ENCODE assay signal across 10 mouse cellular contexts in genomic region chr4:130906296-130906695, GRCm38 (mm10). TPM values are rescaled to one million over a fixed set of nuclear protein-coding genes. Genes with fewer than 3 reads are reported as not detected.
A peak's percentile ranks its signal among the peaks of the same experiment; 100 is the strongest.
DNase-seq lines count a peak whose midpoint lies in the region; ATAC-seq lines count a peak whose summit lies in the region.
"Had no signal": no experiment of that assay in that cellular context is flagged by ENCODE, and none has a peak within 500 bp of the region (broad histone marks: within the 10 kb centered on the region; RNA-seq: fewer than 3 reads in every experiment).

No protein-coding gene starts in this region.

- peak; percentile 15 for DNase-seq in right cerebral cortex, postnatal 25 days
- DNase-seq in right cerebral cortex, postnatal 14 days = no peak
- DNase-seq in cerebellum, adult 18-20 months = peak; percentile 51 to 61
- peak; percentile 83 for DNase-seq in gastrocnemius, postnatal 10 days
- DNase-seq in limb, embryonic 11.5 days (ENCODE audit: low spot score) = peak; percentile 85
- no peak for DNase-seq in urinary bladder, postnatal 25 days (ENCODE audit: low spot score)
- no peak for DNase-seq in left cerebral cortex, postnatal 14 days (ENCODE audit: low spot score in 2 of 2)
- DNase-seq: lung, embryonic 14.5 days had no signal

- no peaks in the 10 kb centered on the region for H3K9me3 ChIP-seq in limb, embryonic 11.5 days (ENCODE audit: control insufficient read depth, low read length)

- H3K4me3 ChIP-seq in limb, embryonic 11.5 days (ENCODE audit: low read depth, low read length) = no peak overlapping the region

- no peak overlapping the region for H3K4me2 ChIP-seq in limb, embryonic 11.5 days (ENCODE audit: low read depth, severe bottlenecking)
- H3K4me2 ChIP-seq: lung, embryonic 14.5 days had no signal

- H3K4me1 ChIP-seq in limb, embryonic 11.5 days (ENCODE audit: control insufficient read depth, insufficient read depth, low read length) = peaks cover 33% of the 10 kb centered on the region

- peak; percentile 63 for ATAC-seq in limb, embryonic 11.5 days (ENCODE audit: insufficient number of reproducible peaks, low FRiP score, low TSS enrichment, low read depth)

- H3K27me3 ChIP-seq in limb, embryonic 11.5 days (ENCODE audit: control insufficient read depth, insufficient read depth, low read length) = no peaks in the 10 kb centered on the region

- 12% methylated on average over 8 of the region's 8 CpGs for WGBS in limb, embryonic 11.5 days

- intact Hi-C loops in left cerebral cortex, postnatal 14 days (cut with DNase I) = no loop called here

- H3K9ac ChIP-seq in limb, embryonic 11.5 days (ENCODE audit: low read length) = no peak overlapping the region
- H3K9ac ChIP-seq: lung, embryonic 14.5 days had no signal

- peak overlapping the region; percentile 66 for H3K27ac ChIP-seq in limb, embryonic 11.5 days (replicated peaks; ENCODE audit: low read depth, low read length)

- no peaks in the 10 kb centered on the region for H3K36me3 ChIP-seq in limb, embryonic 11.5 days (ENCODE audit: control insufficient read depth, insufficient read depth, low read length)

RNA-seq across cellular contexts. Expression of gene Laptm5, which starts 6.6 kb away (rescaled TPM):
- total RNA-seq in gastrocnemius, postnatal 10 days (2021) = 10 to 100 TPM; 10.9 to 14.8 TPM
- polyA plus RNA-seq in limb, embryonic 11.5 days (2014; fragmentation: Nextera tagmentation; extraction: Ambion mirVana) = 18.7 and 18.8 TPM in 2 replicates
- 10 to 100 TPM; 35.3 to 38.3 TPM for total RNA-seq in left cerebral cortex, postnatal 14 days (2021)

RNA-seq across cellular contexts. Expression of gene Matn1, which starts 37.9 kb away (rescaled TPM):
- under 1 TPM in 1 of 2 experiments, not detected in 1; 0.16 TPM for total RNA-seq in gastrocnemius, postnatal 10 days (2021)
- polyA plus RNA-seq in limb, embryonic 11.5 days (2014; fragmentation: Nextera tagmentation; extraction: Ambion mirVana) = 1.6 and 2.0 TPM in 2 replicates
- total RNA-seq in left cerebral cortex, postnatal 14 days (2021) = 1 to 10 TPM; 2.0 to 2.4 TPM
- total RNA-seq: common myeloid progenitor, adult 5-6 weeks had no signal
- polyA plus RNA-seq: lung, embryonic 14.5 days; testis, adult 2 months had no signal

Comparison
In these comparisons a context has a peak if more than half of its experiments do, and no peak if none do; other contexts are left out.
1. DNase-seq: peak in right cerebral cortex, postnatal 25 days (single experiment), cerebellum, adult 18-20 months (2 of 2), gastrocnemius, postnatal 10 days (single experiment) and limb, embryonic 11.5 days (single experiment); none in right cerebral cortex, postnatal 14 days (single experiment), urinary bladder, postnatal 25 days (single experiment) and left cerebral cortex, postnatal 14 days (0 of 2).